Mouse (Mus musculus): ENCODE measurements at regions not wholly inside any gene's neighbourhood (a gene's known extent, or its start where the extent isn't known, plus 50 kb on each side); places are given as distances from the start of the nearest gene placed in this dataset.

DNA sequence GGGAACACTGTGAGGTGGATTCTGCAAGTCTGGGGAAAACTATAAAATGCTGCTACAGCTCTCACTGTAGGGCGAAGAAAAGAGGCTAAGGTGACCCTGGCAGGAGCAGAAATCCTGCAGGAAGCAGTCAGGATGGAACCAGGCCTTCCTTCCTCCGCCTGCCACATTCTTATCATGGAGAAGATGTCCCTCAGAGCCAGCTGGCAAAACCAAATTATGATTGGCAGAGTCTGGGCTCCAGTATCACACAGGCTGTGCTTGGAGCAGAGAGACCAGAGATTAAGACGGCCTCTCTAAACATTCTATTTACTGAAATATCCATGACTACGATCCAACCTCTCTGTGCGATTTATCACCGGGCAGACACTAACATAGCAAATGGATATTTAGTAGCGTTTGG lies 92.2 kb upstream of the Max start:
- no peaks in the 10 kb centered on the region for H3K9me3 ChIP-seq (ENCODE audit: low read length)
- H3K4me1 ChIP-seq (ENCODE audit: insufficient read depth, low read length) = 0 out of 2 replicates have a peak, but pooled peaks cover 3% of the 10 kb centered on the region
- no peaks in the 10 kb centered on the region for H3K36me3 ChIP-seq (ENCODE audit: insufficient read depth, low read length)
- no peak for ATAC-seq (ENCODE audit: low FRiP score, low TSS enrichment)
- H3K9ac ChIP-seq (replicated peaks; ENCODE audit: low read length) = no peak overlapping the region
- H3K4me2 ChIP-seq (replicated peaks; ENCODE audit: low read depth, low read length) = no peak overlapping the region
- H3K4me3 ChIP-seq (ENCODE audit: low read length) = no peak overlapping the region
- H3K27ac ChIP-seq (ENCODE audit: low read length) = no peak overlapping the region
- 89% methylated on average over 7 of the region's 7 CpGs for WGBS
- H3K27me3 ChIP-seq (ENCODE audit: insufficient read depth, low read length) = 0 out of 2 replicates have a peak, but pooled peaks cover 4% of the 10 kb centered on the region

- no peak overlapping the region for H3K4me2 ChIP-seq (replicated peaks; ENCODE audit: low read depth, low read length)
- peak overlapping the region; percentile 38; the same call in 1 of the 2 replicates for H3K27ac ChIP-seq (ENCODE audit: low read length)
- H3K9ac ChIP-seq (replicated peaks; ENCODE audit: low read length) = no peak overlapping the region
- H3K9me3 ChIP-seq (ENCODE audit: low read length) = no peaks in the 10 kb centered on the region
- peak; percentile 75 for ATAC-seq (ENCODE audit: low FRiP score, low TSS enrichment)
- no peaks in the 10 kb centered on the region for H3K36me3 ChIP-seq (ENCODE audit: insufficient read depth, low read length)
- 77% methylated on average over 6 of the region's 6 CpGs for WGBS
- H3K27me3 ChIP-seq (ENCODE audit: insufficient read depth, low read length) = 0 out of 2 replicates have a peak, but pooled peaks cover 3% of the 10 kb centered on the region
- peaks cover 10% of the 10 kb centered on the region for H3K4me1 ChIP-seq (ENCODE audit: insufficient read depth, low read length)
- no peak overlapping the region for H3K4me3 ChIP-seq (ENCODE audit: low read length)
Observed at GRCm38 (mm10) chr12:77052853-77053252, 90.9 kb upstream of the Max start.

GRCm38 (mm10) chr12:77048380-77048779 lies 86.4 kb upstream of the Max start:
- Histone ChIP-seq H3K4me3 (ENCODE audit: low read length) (no peak overlapping the region), H3K27me3 (ENCODE audit: insufficient read depth, low read length) (no peaks in the 10 kb centered on the region), H3K27ac (ENCODE audit: low read length) (0 out of 2 replicates have a peak overlapping the region, but pooled peaks have one; percentile 43), H3K4me2 (replicated peaks; ENCODE audit: low read depth, low read length) (peak overlapping the region; percentile 15; the same call in 1 of the 2 replicates), H3K36me3 (ENCODE audit: insufficient read depth, low read length) (no peaks in the 10 kb centered on the region), H3K4me1 (ENCODE audit: insufficient read depth, low read length) (peaks cover 13% of the 10 kb centered on the region), H3K9ac (replicated peaks; ENCODE audit: low read length) (peak overlapping the region; percentile 11; the same call in 1 of the 2 replicates), H3K9me3 (ENCODE audit: low read length) (no peaks in the 10 kb centered on the region)
- WGBS = 13% methylated on average over 11 of the region's 11 CpGs
- peak; percentile 67 for ATAC-seq (ENCODE audit: low FRiP score, low TSS enrichment)

DNA sequence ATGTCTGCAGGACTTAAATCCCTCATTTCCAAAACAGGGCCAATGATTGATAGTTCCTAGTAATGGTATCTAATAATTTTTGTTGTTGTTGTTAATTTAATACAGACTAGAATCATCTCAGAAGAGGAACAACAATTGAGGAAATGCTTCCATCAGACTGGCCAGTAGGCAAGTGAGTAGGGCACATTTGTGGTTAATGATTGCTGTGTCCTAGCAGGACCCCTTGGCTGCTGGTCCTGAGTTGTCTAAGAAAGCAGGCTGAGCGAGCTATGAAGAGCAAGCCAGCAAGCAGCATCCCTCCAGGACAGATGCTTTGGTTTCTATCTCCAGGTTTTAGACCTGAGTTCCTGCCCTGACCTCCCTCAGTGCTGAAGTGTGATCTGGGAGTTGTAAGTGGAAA lies 85.3 kb upstream of the Max start:
- Histone ChIP-seq H3K4me3 (ENCODE audit: low read length) (no peak overlapping the region), H3K4me2 (replicated peaks; ENCODE audit: low read depth, low read length) (no peak overlapping the region), H3K36me3 (ENCODE audit: insufficient read depth, low read length) (no peaks in the 10 kb centered on the region), H3K27me3 (ENCODE audit: insufficient read depth, low read length) (no peaks in the 10 kb centered on the region), H3K9me3 (ENCODE audit: low read length) (no peaks in the 10 kb centered on the region), H3K4me1 (ENCODE audit: insufficient read depth, low read length) (peaks cover 10% of the 10 kb centered on the region), H3K9ac (replicated peaks; ENCODE audit: low read length) (no peak overlapping the region), H3K27ac (ENCODE audit: low read length) (no peak overlapping the region)
- WGBS = 65% methylated on average over 1 of the region's 1 CpGs
- no peak for ATAC-seq (ENCODE audit: low FRiP score, low TSS enrichment)

DNA sequence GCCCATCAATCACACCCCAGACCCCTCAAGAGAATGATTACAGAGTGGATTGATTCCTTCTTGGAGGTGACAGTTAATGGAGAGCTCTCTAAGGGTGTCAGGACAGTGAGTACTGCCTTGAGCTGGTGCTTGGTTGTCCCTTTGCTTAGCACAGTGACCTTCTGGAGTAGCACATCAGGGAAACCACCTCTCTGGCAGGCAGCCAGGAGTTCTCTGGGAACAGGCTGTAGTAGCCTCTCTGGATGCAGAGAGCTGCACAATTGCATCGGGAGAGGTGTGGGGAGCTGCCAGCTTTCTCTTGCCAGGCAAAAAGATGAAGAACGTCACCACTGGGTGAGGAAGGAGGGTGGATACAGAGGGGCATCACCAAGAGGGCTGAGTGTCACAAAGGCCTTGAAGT lies 84.0 kb upstream of the Max start:
- no peaks in the 10 kb centered on the region for H3K27me3 ChIP-seq (ENCODE audit: insufficient read depth, low read length)
- WGBS = 44% methylated on average over 2 of the region's 2 CpGs
- no peak for ATAC-seq (ENCODE audit: low FRiP score, low TSS enrichment)
- H3K9ac ChIP-seq (replicated peaks; ENCODE audit: low read length) = no peak overlapping the region
- H3K4me3 ChIP-seq (ENCODE audit: low read length) = no peak overlapping the region
- no peaks in the 10 kb centered on the region for H3K9me3 ChIP-seq (ENCODE audit: low read length)
- no peaks in the 10 kb centered on the region for H3K36me3 ChIP-seq (ENCODE audit: insufficient read depth, low read length)
- no peak overlapping the region for H3K4me2 ChIP-seq (replicated peaks; ENCODE audit: low read depth, low read length)
- no peak overlapping the region for H3K27ac ChIP-seq (ENCODE audit: low read length)
- H3K4me1 ChIP-seq (ENCODE audit: insufficient read depth, low read length) = peaks cover 10% of the 10 kb centered on the region

GRCm38 (mm10) chr12:77045356-77045755 lies 83.4 kb upstream of the Max start:
- no peaks in the 10 kb centered on the region for H3K27me3 ChIP-seq (ENCODE audit: insufficient read depth, low read length)
- 49% methylated on average over 10 of the region's 10 CpGs for WGBS
- no peak for ATAC-seq (ENCODE audit: low FRiP score, low TSS enrichment)
- H3K4me3 ChIP-seq (ENCODE audit: low read length) = no peak overlapping the region
- no peak overlapping the region for H3K27ac ChIP-seq (ENCODE audit: low read length)
- no peak overlapping the region for H3K4me2 ChIP-seq (replicated peaks; ENCODE audit: low read depth, low read length)
- H3K36me3 ChIP-seq (ENCODE audit: insufficient read depth, low read length) = no peaks in the 10 kb centered on the region
- H3K4me1 ChIP-seq (ENCODE audit: insufficient read depth, low read length) = peaks cover 10% of the 10 kb centered on the region
- H3K9me3 ChIP-seq (ENCODE audit: low read length) = no peaks in the 10 kb centered on the region
- H3K9ac ChIP-seq (replicated peaks; ENCODE audit: low read length) = no peak overlapping the region

DNA sequence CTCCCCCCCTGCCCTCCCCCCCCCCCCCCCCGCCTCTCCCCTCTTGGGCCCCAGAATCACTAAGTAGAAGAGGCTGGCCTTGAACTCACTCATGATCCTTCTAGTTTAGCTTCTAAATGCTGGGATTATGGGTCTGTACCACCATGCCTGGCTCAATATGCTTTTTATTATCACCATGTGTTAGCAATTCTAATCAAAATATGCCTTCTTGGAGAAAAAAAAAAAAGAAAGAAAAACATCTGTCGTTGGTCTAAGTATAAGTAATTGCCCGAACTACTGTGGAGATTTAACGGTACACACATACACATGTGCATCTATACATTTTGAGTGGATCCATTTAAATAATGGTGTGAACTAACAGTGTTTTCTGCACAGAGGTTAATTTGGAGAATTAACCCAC lies 80.4 kb upstream of the Max start:
- H3K4me1 ChIP-seq (ENCODE audit: insufficient read depth, low read length) = no peaks in the 10 kb centered on the region
- H3K36me3 ChIP-seq (ENCODE audit: insufficient read depth, low read length) = no peaks in the 10 kb centered on the region
- 70% methylated on average over 3 of the region's 4 CpGs for WGBS
- no peaks in the 10 kb centered on the region for H3K27me3 ChIP-seq (ENCODE audit: insufficient read depth, low read length)
- no peak overlapping the region for H3K4me3 ChIP-seq (ENCODE audit: low read length)
- no peaks in the 10 kb centered on the region for H3K9me3 ChIP-seq (ENCODE audit: low read length)
- H3K4me2 ChIP-seq (replicated peaks; ENCODE audit: low read depth, low read length) = no peak overlapping the region
- H3K27ac ChIP-seq (ENCODE audit: low read length) = no peak overlapping the region
- ATAC-seq (ENCODE audit: low FRiP score, low TSS enrichment) = no peak
- H3K9ac ChIP-seq (replicated peaks; ENCODE audit: low read length) = no peak overlapping the region

GRCm38 (mm10) chr12:77041141-77041540 lies 79.1 kb upstream of the Max start:
- ATAC-seq (ENCODE audit: low FRiP score, low TSS enrichment) = no peak; the same call in 1 of the 2 replicates
- H3K4me2 ChIP-seq (replicated peaks; ENCODE audit: low read depth, low read length) = no peak overlapping the region
- 27% methylated on average over 5 of the region's 5 CpGs for WGBS

DNA sequence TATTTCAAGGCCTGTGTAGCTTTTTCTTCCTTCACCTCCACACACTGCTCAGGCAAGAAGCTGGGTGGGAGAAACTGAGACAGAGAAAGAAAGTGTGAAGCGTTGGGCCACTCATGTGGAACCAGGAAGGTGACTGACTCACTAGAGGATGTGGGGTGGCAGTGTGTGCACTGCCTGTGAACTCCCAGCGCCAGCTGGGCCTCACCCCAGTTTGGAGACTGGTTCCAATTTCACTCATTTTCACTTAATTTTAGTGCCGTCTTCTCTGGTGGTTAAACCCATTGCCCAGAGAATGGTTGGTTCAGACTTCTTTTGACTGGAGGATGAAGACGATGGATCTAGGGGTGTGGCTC lies 77.9 kb upstream of the Max start:
- Histone ChIP-seq H3K9me3 (ENCODE audit: low read length) (no peaks in the 10 kb centered on the region), H3K4me2 (replicated peaks; ENCODE audit: low read depth, low read length) (no peak overlapping the region), H3K27me3 (ENCODE audit: insufficient read depth, low read length) (no peaks in the 10 kb centered on the region), H3K27ac (ENCODE audit: low read length) (no peak overlapping the region), H3K9ac (replicated peaks; ENCODE audit: low read length) (no peak overlapping the region), H3K4me3 (ENCODE audit: low read length) (no peak overlapping the region), H3K4me1 (ENCODE audit: insufficient read depth, low read length) (no peaks in the 10 kb centered on the region), H3K36me3 (ENCODE audit: insufficient read depth, low read length) (no peaks in the 10 kb centered on the region)
- 68% methylated on average over 4 of the region's 4 CpGs for WGBS
- ATAC-seq (ENCODE audit: low FRiP score, low TSS enrichment) = no peak

More at GRCm38 (mm10) chr12:77041141-77041540, 79.1 kb upstream of the Max start:
- no peaks in the 10 kb centered on the region for H3K9me3 ChIP-seq (ENCODE audit: low read length)
- no peak overlapping the region for H3K4me3 ChIP-seq (ENCODE audit: low read length)
- no peak overlapping the region for H3K9ac ChIP-seq (replicated peaks; ENCODE audit: low read length)
- no peak overlapping the region for H3K27ac ChIP-seq (ENCODE audit: low read length)
- H3K4me1 ChIP-seq (ENCODE audit: insufficient read depth, low read length) = no peaks in the 10 kb centered on the region
- H3K36me3 ChIP-seq (ENCODE audit: insufficient read depth, low read length) = no peaks in the 10 kb centered on the region
- no peaks in the 10 kb centered on the region for H3K27me3 ChIP-seq (ENCODE audit: insufficient read depth, low read length)

DNA sequence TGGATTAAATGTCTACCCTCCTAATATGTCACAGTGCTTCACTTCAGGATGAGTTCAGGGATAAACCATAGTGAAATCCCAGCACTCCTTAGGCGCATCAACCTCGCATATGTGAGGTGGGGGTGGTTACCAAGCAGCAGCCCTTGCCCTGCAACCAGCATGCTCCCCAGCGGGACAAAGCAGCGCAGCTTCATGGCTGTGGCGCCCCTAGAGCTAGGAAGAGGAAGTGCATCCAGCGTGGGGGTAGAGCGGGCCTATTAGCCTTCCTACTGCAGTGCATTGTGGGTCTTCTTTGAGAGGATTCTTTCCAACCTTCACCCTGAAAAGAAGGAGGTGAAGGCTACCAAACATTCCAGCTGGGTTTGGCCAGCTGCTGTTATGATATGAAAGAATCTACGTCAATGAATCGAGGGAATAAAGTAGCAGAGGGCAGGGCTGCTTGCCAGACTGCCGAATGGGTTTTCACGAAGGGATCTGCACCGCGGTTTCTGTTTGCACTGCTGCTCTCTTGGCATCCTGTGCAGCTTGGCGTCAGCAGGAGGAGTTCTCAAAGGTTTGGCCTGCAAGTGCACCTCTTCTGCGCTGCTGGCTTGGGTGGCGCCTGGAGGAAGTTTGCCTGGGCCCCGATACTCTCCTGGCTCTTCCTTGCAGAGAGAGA lies 77.4 kb upstream of the Max start:
- Histone ChIP-seq H3K4me1 (ENCODE audit: insufficient read depth, low read length) (no peaks in the 10 kb centered on the region), H3K27ac (ENCODE audit: low read length) (no peak overlapping the region), H3K9ac (replicated peaks; ENCODE audit: low read length) (no peak overlapping the region), H3K27me3 (ENCODE audit: insufficient read depth, low read length) (no peaks in the 10 kb centered on the region), H3K36me3 (ENCODE audit: insufficient read depth, low read length) (no peaks in the 10 kb centered on the region), H3K4me3 (ENCODE audit: low read length) (no peak overlapping the region), H3K4me2 (replicated peaks; ENCODE audit: low read depth, low read length) (no peak overlapping the region), H3K9me3 (ENCODE audit: low read length) (no peaks in the 10 kb centered on the region)
- no peak for ATAC-seq (ENCODE audit: low FRiP score, low TSS enrichment)
- WGBS = 77% methylated on average over 17 of the region's 17 CpGs

Data from kidney, embryonic 16.5 days (tissue).